Mouse (Mus musculus): ENCODE results near the gene Cbx2. TPM values are rescaled to one million over a fixed set of nuclear protein-coding genes. Genes with fewer than 3 reads are reported as not detected.

Cbx2 gene
- polyA plus RNA-seq, 1 experiment from 2014 or later = 110 TPM

GRCm38 (mm10) chr11:119048133-119048510, 25.4 kb downstream of the Cbx2 start:
- peak; percentile 48 for DNase-seq (ENCODE audit: low spot score)
- peaks cover 59% of the 10 kb centered on the region for H3K4me1 ChIP-seq
- H3K4me3 ChIP-seq = peak overlapping the region; percentile 49; the same call in 1 of the 2 replicates
- no peaks in the 10 kb centered on the region for H3K9me3 ChIP-seq (replicated peaks)
- no peak overlapping the region for H3K27ac ChIP-seq (replicated peaks)
- WGBS = under 1% methylated on average over 13 of the region's 13 CpGs
- peaks cover 100% of the 10 kb centered on the region for H3K27me3 ChIP-seq (ENCODE audit: low read depth, poor library complexity, severe bottlenecking)
- H3K36me3 ChIP-seq = no peaks in the 10 kb centered on the region

GRCm38 (mm10) chr11:119050361-119050760, 27.6 kb downstream of the Cbx2 start:
- Histone ChIP-seq H3K4me3 (no peak overlapping the region), H3K4me1 (peaks cover 66% of the 10 kb centered on the region), H3K27ac (replicated peaks) (no peak overlapping the region), H3K9me3 (replicated peaks) (no peaks in the 10 kb centered on the region), H3K27me3 (ENCODE audit: low read depth, poor library complexity, severe bottlenecking) (peaks cover 100% of the 10 kb centered on the region), H3K36me3 (no peaks in the 10 kb centered on the region)
- DNase-seq (ENCODE audit: low spot score) = no peak
- WGBS = 6% methylated on average over 2 of the region's 2 CpGs

GRCm38 (mm10) chr11:119051426-119051825, 28.7 kb downstream of the Cbx2 start:
- no peak overlapping the region for H3K4me3 ChIP-seq
- DNase-seq (ENCODE audit: low spot score) = no peak
- H3K27ac ChIP-seq (replicated peaks) = no peak overlapping the region
- H3K27me3 ChIP-seq (ENCODE audit: low read depth, poor library complexity, severe bottlenecking) = peaks cover 100% of the 10 kb centered on the region
- H3K36me3 ChIP-seq = no peaks in the 10 kb centered on the region
- H3K4me1 ChIP-seq = peaks cover 69% of the 10 kb centered on the region
- no peaks in the 10 kb centered on the region for H3K9me3 ChIP-seq (replicated peaks)

GRCm38 (mm10) chr11:119051927-119052660, 29.3 kb downstream of the Cbx2 start:
- H3K27ac ChIP-seq (replicated peaks) = peak overlapping the region; percentile 86; the same call in 1 of the 2 replicates
- H3K27me3 ChIP-seq (ENCODE audit: low read depth, poor library complexity, severe bottlenecking) = peaks cover 100% of the 10 kb centered on the region
- peaks cover 69% of the 10 kb centered on the region for H3K4me1 ChIP-seq
- H3K4me3 ChIP-seq = no peak overlapping the region
- no peak for DNase-seq (ENCODE audit: low spot score)
- H3K9me3 ChIP-seq (replicated peaks) = no peaks in the 10 kb centered on the region
- no peaks in the 10 kb centered on the region for H3K36me3 ChIP-seq
- 7% methylated on average over 15 of the region's 15 CpGs for whole genome bisulfite sequencing

GRCm38 (mm10) chr11:119052661-119053256, 30.0 kb downstream of the Cbx2 start:
- H3K27ac ChIP-seq (replicated peaks) = peak overlapping the region; percentile 86
- peak overlapping the region; percentile 54 for H3K4me3 ChIP-seq
- DNase-seq (ENCODE audit: low spot score) = peak; percentile 66
- no peaks in the 10 kb centered on the region for H3K9me3 ChIP-seq (replicated peaks)
- no peaks in the 10 kb centered on the region for H3K36me3 ChIP-seq
- H3K4me1 ChIP-seq = peaks cover 69% of the 10 kb centered on the region
- H3K27me3 ChIP-seq (ENCODE audit: low read depth, poor library complexity, severe bottlenecking) = peaks cover 100% of the 10 kb centered on the region
- WGBS = under 1% methylated on average over 13 of the region's 13 CpGs

- H3K4me3 ChIP-seq = peak overlapping the region; percentile 54
Measured at GRCm38 (mm10) chr11:119053257-119053670, 30.5 kb downstream of the Cbx2 start.

GRCm38 (mm10) chr11:119053738-119054350, 31.1 kb downstream of the Cbx2 start:
- H3K4me1 ChIP-seq = peaks cover 70% of the 10 kb centered on the region
- no peak for DNase-seq (ENCODE audit: low spot score)
- H3K9me3 ChIP-seq (replicated peaks) = no peaks in the 10 kb centered on the region
- no peaks in the 10 kb centered on the region for H3K36me3 ChIP-seq
- 3% methylated on average over 34 of the region's 35 CpGs for WGBS
- H3K4me3 ChIP-seq = peak overlapping the region; percentile 54
- peaks cover 100% of the 10 kb centered on the region for H3K27me3 ChIP-seq (ENCODE audit: low read depth, poor library complexity, severe bottlenecking)
- H3K27ac ChIP-seq (replicated peaks) = peak overlapping the region; percentile 86

More at GRCm38 (mm10) chr11:119053257-119053670, 30.5 kb downstream of the Cbx2 start:
- Histone ChIP-seq H3K9me3 (replicated peaks) (no peaks in the 10 kb centered on the region), H3K27ac (replicated peaks) (peak overlapping the region; percentile 86), H3K36me3 (no peaks in the 10 kb centered on the region), H3K27me3 (ENCODE audit: low read depth, poor library complexity, severe bottlenecking) (peaks cover 100% of the 10 kb centered on the region), H3K4me1 (peaks cover 69% of the 10 kb centered on the region)
- peak; percentile 90 for DNase-seq (ENCODE audit: low spot score)
- WGBS = under 1% methylated on average over 42 of the region's 42 CpGs

GRCm38 (mm10) chr11:119054351-119055345, 31.9 kb downstream of the Cbx2 start:
- Histone ChIP-seq H3K4me1 (peaks cover 78% of the 10 kb centered on the region), H3K27ac (replicated peaks) (peak overlapping the region; percentile 86), H3K36me3 (no peaks in the 10 kb centered on the region), H3K9me3 (replicated peaks) (no peaks in the 10 kb centered on the region), H3K4me3 (peak overlapping the region; percentile 71), H3K27me3 (ENCODE audit: low read depth, poor library complexity, severe bottlenecking) (peaks cover 100% of the 10 kb centered on the region)
- WGBS = 2% methylated on average over 47 of the region's 47 CpGs
- peak; percentile 56 for DNase-seq (ENCODE audit: low spot score)

GRCm38 (mm10) chr11:119055571-119056131, 32.9 kb downstream of the Cbx2 start:
- Histone ChIP-seq H3K36me3 (no peaks in the 10 kb centered on the region), H3K27me3 (ENCODE audit: low read depth, poor library complexity, severe bottlenecking) (peaks cover 100% of the 10 kb centered on the region), H3K4me1 (peaks cover 79% of the 10 kb centered on the region), H3K9me3 (replicated peaks) (no peaks in the 10 kb centered on the region), H3K4me3 (peak overlapping the region; percentile 71), H3K27ac (replicated peaks) (peak overlapping the region; percentile 59)
- peak; percentile 37 for DNase-seq (ENCODE audit: low spot score)
- WGBS = 2% methylated on average over 32 of the region's 32 CpGs

GRCm38 (mm10) chr11:119056301-119057211, 33.8 kb downstream of the Cbx2 start:
- H3K9me3 ChIP-seq (replicated peaks) = no peaks in the 10 kb centered on the region
- H3K27me3 ChIP-seq (ENCODE audit: low read depth, poor library complexity, severe bottlenecking) = peaks cover 100% of the 10 kb centered on the region
- WGBS = under 1% methylated on average over 65 of the region's 65 CpGs
- peak overlapping the region; percentile 71 for H3K4me3 ChIP-seq
- H3K4me1 ChIP-seq = peaks cover 79% of the 10 kb centered on the region
- H3K36me3 ChIP-seq = no peaks in the 10 kb centered on the region
- peak overlapping the region; percentile 97 for H3K27ac ChIP-seq (replicated peaks)
- DNase-seq (ENCODE audit: low spot score) = peak; percentile 83

- no peaks in the 10 kb centered on the region for H3K9me3 ChIP-seq (replicated peaks)
- H3K27ac ChIP-seq (replicated peaks) = peak overlapping the region; percentile 97
- DNase-seq (ENCODE audit: low spot score) = no peak
- peaks cover 100% of the 10 kb centered on the region for H3K27me3 ChIP-seq (ENCODE audit: low read depth, poor library complexity, severe bottlenecking)
- peaks cover 75% of the 10 kb centered on the region for H3K4me1 ChIP-seq
- 2% methylated on average over 9 of the region's 9 CpGs for WGBS
- H3K36me3 ChIP-seq = no peaks in the 10 kb centered on the region
- H3K4me3 ChIP-seq = peak overlapping the region; percentile 71
Measured at GRCm38 (mm10) chr11:119057291-119057690, 34.5 kb downstream of the Cbx2 start.

All from midbrain, embryonic 10.5 days (tissue).